Mouse (Mus musculus) forebrain, postnatal 0 days (tissue): ENCODE data around the gene Gpr119. TPM values are rescaled to one million over a fixed set of nuclear protein-coding genes. Genes with fewer than 3 reads are reported as not detected.

Experiments used
- ATAC-seq: fragments of 200-750 bp; cut with Nextera tagmentation; 2 replicates; pipeline ENCODE4 v1.8.0; 2017; ENCODE audit warnings: mild to moderate bottlenecking, moderate library complexity
- DNase-seq: peaks from one replicate; pipeline ENCODE4 v3.0.0-alpha.2; 2015
- H3K27ac ChIP-seq: fragments of 300-500 bp; sonication (generic); 2 replicates; pipeline ENCODE4 v1.5.1; 2014; ENCODE audit warnings: low read depth, mild to moderate bottlenecking, antibody characterized with exemption, low read length, moderate library complexity, mixed read lengths
- H3K27me3 ChIP-seq: fragments of 300-500 bp; sonication (generic); 2 replicates; pipeline ENCODE4 v1.6.1; 2014; ENCODE audit warnings: mild to moderate bottlenecking, low read length, mixed read lengths; ENCODE audit not compliant: insufficient read depth
- H3K36me3 ChIP-seq: fragments of 300-500 bp; sonication (generic); 2 replicates; pipeline ENCODE4 v1.6.1; 2014; ENCODE audit warnings: mild to moderate bottlenecking, moderate library complexity; ENCODE audit not compliant: insufficient read depth
- H3K4me1 ChIP-seq: fragments of 300-500 bp; sonication (generic); 2 replicates; pipeline ENCODE4 v1.6.1; 2014; ENCODE audit warnings: antibody characterized with exemption; ENCODE audit not compliant: insufficient read depth
- H3K4me2 ChIP-seq: fragments of 300-500 bp; sonication (generic); 2 replicates; pipeline ENCODE4 v1.6.1; 2014; ENCODE audit warnings: low read depth, mild to moderate bottlenecking, moderate library complexity
- H3K4me3 ChIP-seq: fragments of 300-500 bp; sonication (generic); 2 replicates; pipeline ENCODE4 v1.5.1; 2014; ENCODE audit warnings: low read depth, low read length, mixed read lengths
- H3K9ac ChIP-seq: fragments of 300-500 bp; sonication (generic); 2 replicates; pipeline ENCODE4 v1.6.1; 2014; ENCODE audit warnings: mild to moderate bottlenecking
- H3K9me3 ChIP-seq: fragments of 300-500 bp; sonication (generic); 2 replicates; pipeline ENCODE4 v1.6.1; 2016; ENCODE audit warnings: low read length
- CTCF ChIP-seq: sonication (generic); IDR thresholded peaks from 2 replicates; pipeline ENCODE4 v1.5.1; 2016; ENCODE audit warnings: antibody characterized with exemption, control low read depth, low read depth
- WGBS: fragments of 180-500 bp; shearing (Covaris S2); extraction: QIAGEN DNeasy Blood & Tissue Kit; methylation state at CpG from one replicate; pipeline ENCODE4 v1.1.7; 2014; 5-methylcytosine and 5-hydroxymethylcytosine counted together
- polyA plus RNA-seq: library from polyadenylated mRNA; unstranded; fragments of >200 nt; fragmentation: Nextera tagmentation; extraction: Ambion mirVana; gene quantifications from 2 replicates; pipeline ENCODE4 v1.2.1, GENCODE M21; 2015
- total RNA-seq: library from RNA; depleted of rRNA; stranded (reverse); fragments of >200 nt; gene quantifications from 2 replicates; pipeline ENCODE4 v1.2.3, GENCODE M21; 2014; rRNA removed

The Gpr119 gene
- total RNA-seq: 0.14 TPM in 1 of 2 replicates, not detected in the other
- not detected in 2 replicates for polyA plus RNA-seq

GRCm38 (mm10) chrX:48674171-48674570 is at the start of gene Gpr119:
Gene Gpr119, minus strand, starts transcription at chrX:48674478.
- no peaks in the 10 kb centered on the region for H3K4me1 ChIP-seq
- H3K27ac ChIP-seq: no peak within 1 kb of the TSS
- no peak for TF ChIP-seq CTCF
- no peaks in the 10 kb centered on the region for H3K36me3 ChIP-seq
- DNase-seq (no peak), ATAC-seq (no peak)
- no peaks in the 10 kb centered on the region for H3K27me3 ChIP-seq
- H3K9me3 ChIP-seq: no peaks in the 10 kb centered on the region
- H3K9ac ChIP-seq: no peak within 1 kb of the TSS
- 61% methylated on average over 4 of the region's 4 CpGs for WGBS
- H3K4me2 ChIP-seq: no peak within 1 kb of the TSS
- H3K4me3 ChIP-seq: no peak within 1 kb of the TSS

DNA sequence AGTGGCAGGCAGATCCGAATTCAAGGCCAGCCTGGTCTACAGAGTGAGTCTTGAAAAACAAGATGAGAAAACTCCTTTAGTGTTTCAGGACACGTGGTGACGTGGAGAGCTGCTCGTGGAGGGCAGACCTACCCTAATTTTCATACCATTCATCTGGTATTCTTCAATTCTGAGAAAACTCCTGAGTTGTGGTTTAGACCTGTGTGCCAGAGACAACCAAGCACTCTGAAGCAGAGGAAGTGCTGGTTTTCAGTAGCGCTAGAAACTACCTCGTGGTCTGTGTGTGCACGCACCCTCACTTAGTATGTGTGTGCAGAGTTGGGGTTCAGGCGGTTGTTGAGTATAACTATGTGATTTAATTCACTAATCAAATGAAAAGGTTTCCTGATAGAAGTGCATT is 38.6 kb upstream of the Gpr119 start:
- H3K27me3 ChIP-seq: no peaks in the 10 kb centered on the region
- no peaks in the 10 kb centered on the region for H3K9me3 ChIP-seq
- no peak overlapping the region for H3K27ac ChIP-seq
- no peaks in the 10 kb centered on the region for H3K36me3 ChIP-seq
- no peak for TF ChIP-seq CTCF
- H3K9ac ChIP-seq: no peak overlapping the region
- ATAC-seq: no peak
- DNase-seq: no peak
- H3K4me2 ChIP-seq: no peak overlapping the region
- no peaks in the 10 kb centered on the region for H3K4me1 ChIP-seq
- 88% methylated on average over 8 of the region's 8 CpGs for WGBS
- H3K4me3 ChIP-seq: no peak overlapping the region

- no peak for DNase-seq
Observed at GRCm38 (mm10) chrX:48709701-48710100, 35.4 kb upstream of the Gpr119 start.

DNA sequence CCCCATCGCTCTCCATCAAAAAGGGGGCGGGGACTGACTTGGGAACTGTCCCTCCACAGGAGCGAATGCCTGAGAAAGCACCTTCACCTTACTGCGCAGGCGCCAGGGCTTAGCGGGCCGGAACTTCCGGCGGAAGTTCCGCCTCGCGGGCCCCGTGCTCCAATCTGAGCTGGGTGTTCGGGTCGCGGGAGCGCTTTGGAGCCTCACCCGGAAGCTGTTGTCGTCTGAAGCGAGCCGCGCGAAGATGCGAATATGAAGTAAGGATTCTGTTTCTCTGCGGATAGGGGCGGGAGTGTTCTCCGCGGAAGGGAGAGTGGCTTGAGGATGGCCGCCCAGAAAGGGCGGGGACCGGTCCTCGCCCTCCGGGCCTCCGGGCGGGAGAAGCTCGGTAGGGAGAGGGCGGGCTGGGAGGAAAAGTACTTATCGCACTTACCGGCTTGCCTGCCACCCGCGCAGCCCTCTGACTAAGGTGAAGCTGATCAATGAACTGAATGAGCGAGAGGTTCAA is 20.6 kb upstream of the Gpr119 start, which contains the start of gene Rbmx2:
Gene Rbmx2, plus strand, starts transcription at position 141 of the 508 bp plus-strand sequence.
- Histone ChIP-seq H3K27me3 (no peaks in the 10 kb centered on the region), H3K9ac (peak within 1 kb of the TSS; percentile 45), H3K27ac (0 out of 2 replicates have a peak within 1 kb of the TSS, but pooled peaks have one; percentile 21), H3K9me3 (no peaks in the 10 kb centered on the region), H3K4me3 (peak within 1 kb of the TSS; percentile 53), H3K4me2 (peak within 1 kb of the TSS; percentile 49), H3K36me3 (no peaks in the 10 kb centered on the region), H3K4me1 (no peaks in the 10 kb centered on the region)
- 30% methylated on average over 42 of the region's 42 CpGs for WGBS
- DNase-seq: peak; percentile 96
- peak; percentile 99 for ATAC-seq
- TF ChIP-seq CTCF: no peak

More at GRCm38 (mm10) chrX:48709701-48710100, 35.4 kb upstream of the Gpr119 start:
- Histone ChIP-seq H3K4me1 (no peaks in the 10 kb centered on the region), H3K27me3 (no peaks in the 10 kb centered on the region), H3K4me2 (no peak overlapping the region), H3K9me3 (no peaks in the 10 kb centered on the region), H3K36me3 (no peaks in the 10 kb centered on the region), H3K27ac (no peak overlapping the region), H3K4me3 (no peak overlapping the region), H3K9ac (no peak overlapping the region)
- 88% methylated on average over 10 of the region's 10 CpGs for WGBS
- no peak for ATAC-seq
- no peak for TF ChIP-seq CTCF

GRCm38 (mm10) chrX:48694460-48694859 is 20.2 kb upstream of the Gpr119 start:
- H3K27me3 ChIP-seq: no peaks in the 10 kb centered on the region
- 34% methylated on average over 6 of the region's 6 CpGs for WGBS
- ATAC-seq: peak; percentile 89
- H3K4me3 ChIP-seq: peak overlapping the region; percentile 53
- no peaks in the 10 kb centered on the region for H3K9me3 ChIP-seq
- no peaks in the 10 kb centered on the region for H3K4me1 ChIP-seq
- DNase-seq: no peak
- no peaks in the 10 kb centered on the region for H3K36me3 ChIP-seq
- 0 out of 2 replicates have a peak overlapping the region, but pooled peaks have one; percentile 10 for H3K9ac ChIP-seq
- peak overlapping the region; percentile 49 for H3K4me2 ChIP-seq
- H3K27ac ChIP-seq: 0 out of 2 replicates have a peak overlapping the region, but pooled peaks have one; percentile 21
- no peak for TF ChIP-seq CTCF

DNA sequence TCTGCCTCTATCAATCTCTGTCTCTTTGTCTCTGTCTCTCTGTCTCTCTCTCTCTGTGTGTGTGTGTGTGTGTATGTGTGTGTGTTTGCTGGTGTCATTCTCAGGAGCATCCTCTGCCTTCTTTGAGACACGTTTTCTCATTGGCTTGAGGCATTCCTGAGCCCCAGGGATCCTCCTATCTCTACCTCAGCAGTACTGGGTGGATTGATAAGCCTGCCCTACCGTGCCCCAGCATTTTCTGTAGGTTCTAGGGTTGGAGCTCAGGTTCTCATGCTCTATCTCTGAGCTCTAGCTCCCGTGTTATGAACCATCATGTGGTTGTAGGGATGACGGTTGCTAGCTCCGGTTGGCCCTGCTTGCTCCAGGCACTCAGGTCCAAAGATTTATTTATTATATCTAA is 9.6 kb upstream of the Gpr119 start:
- no peaks in the 10 kb centered on the region for H3K27me3 ChIP-seq
- no peaks in the 10 kb centered on the region for H3K36me3 ChIP-seq
- H3K9ac ChIP-seq: no peak overlapping the region
- no peak overlapping the region for H3K27ac ChIP-seq
- ATAC-seq (no peak), DNase-seq (no peak)
- WGBS: 66% methylated on average over 5 of the region's 5 CpGs
- TF ChIP-seq CTCF: no peak
- H3K4me2 ChIP-seq: no peak overlapping the region
- no peaks in the 10 kb centered on the region for H3K4me1 ChIP-seq
- H3K9me3 ChIP-seq: no peaks in the 10 kb centered on the region
- H3K4me3 ChIP-seq: no peak overlapping the region

- peak; percentile 64 for TF ChIP-seq CTCF
- 23% methylated on average over 3 of the region's 3 CpGs for WGBS
- DNase-seq: peak; percentile 50
- Histone ChIP-seq H3K27me3 (no peaks in the 10 kb centered on the region), H3K4me1 (no peaks in the 10 kb centered on the region), H3K9me3 (no peaks in the 10 kb centered on the region), H3K9ac (no peak overlapping the region), H3K36me3 (no peaks in the 10 kb centered on the region), H3K4me3 (no peak overlapping the region), H3K27ac (no peak overlapping the region), H3K4me2 (no peak overlapping the region)
- ATAC-seq: 0 out of 2 replicates have a peak, but pooled peaks have one; percentile 29
Observed at GRCm38 (mm10) chrX:48683451-48683850, 9.2 kb upstream of the Gpr119 start.
